Mouse (Mus musculus): ENCODE results near the gene Mthfd1. TPM values are rescaled to one million over a fixed set of nuclear protein-coding genes. Genes with fewer than 3 reads are reported as not detected.

Mthfd1 gene
- polyA plus RNA-seq, 1 experiment = 80.9 TPM

GRCm38 (mm10) chr12:76307964-76308363 is 52.9 kb downstream of the Mthfd1 start:
- Histone ChIP-seq H3K79me2 (ENCODE audit: control insufficient read depth, insufficient read depth) (no peaks in the 10 kb centered on the region), H3K79me3 (ENCODE audit: low read depth) (no peaks in the 10 kb centered on the region), H3K36me3 (ENCODE audit: control insufficient read depth, insufficient read depth) (peaks cover 86% of the 10 kb centered on the region), H3ac (ENCODE audit: control insufficient read depth, insufficient read length, low read depth) (no peak overlapping the region), H3K4me3 (ENCODE audit: insufficient read depth, poor library complexity, severe bottlenecking) (no peak overlapping the region), H3K27me3 (ENCODE audit: control insufficient read depth, insufficient read depth, insufficient read length) (no peaks in the 10 kb centered on the region)
- TF ChIP-seq MYOD1 (IDR thresholded peaks at IDR 0.05; ENCODE audit: control insufficient read depth, insufficient read length, low read depth) = no peak
- no peak for TF ChIP-seq USF1 (IDR thresholded peaks at IDR 0.05; ENCODE audit: low read depth)
- no peak for TF ChIP-seq MAX (IDR thresholded peaks at IDR 0.05)
- TF ChIP-seq CEBPB (IDR thresholded peaks at IDR 0.05; ENCODE audit: low read depth) = no peak
- TF ChIP-seq CTCF (IDR thresholded peaks at IDR 0.05; ENCODE audit: control insufficient read depth, insufficient read depth, insufficient read length) = no peak
- no peak for TF ChIP-seq MYOG (IDR thresholded peaks at IDR 0.05; ENCODE audit: control insufficient read depth, extremely low read depth, insufficient read length)
- no peak for TF ChIP-seq FOSL1 (IDR thresholded peaks at IDR 0.05; ENCODE audit: insufficient read depth, low read length, poor library complexity, severe bottlenecking)

GRCm38 (mm10) chr12:76308436-76308835 is 53.3 kb downstream of the Mthfd1 start:
- TF ChIP-seq CEBPB (IDR thresholded peaks at IDR 0.05; ENCODE audit: low read depth) (no peak), MYOG (IDR thresholded peaks at IDR 0.05; ENCODE audit: control insufficient read depth, extremely low read depth, insufficient read length) (no peak), MYOD1 (IDR thresholded peaks at IDR 0.05; ENCODE audit: control insufficient read depth, insufficient read length, low read depth) (no peak), FOSL1 (IDR thresholded peaks at IDR 0.05; ENCODE audit: insufficient read depth, low read length, poor library complexity, severe bottlenecking) (no peak), USF1 (IDR thresholded peaks at IDR 0.05; ENCODE audit: low read depth) (no peak), CTCF (IDR thresholded peaks at IDR 0.05; ENCODE audit: control insufficient read depth, insufficient read depth, insufficient read length) (no peak), MAX (IDR thresholded peaks at IDR 0.05) (no peak)
- no peaks in the 10 kb centered on the region for H3K27me3 ChIP-seq (ENCODE audit: control insufficient read depth, insufficient read depth, insufficient read length)
- no peak overlapping the region for H3K4me3 ChIP-seq (ENCODE audit: insufficient read depth, poor library complexity, severe bottlenecking)
- no peak overlapping the region for H3ac ChIP-seq (ENCODE audit: control insufficient read depth, insufficient read length, low read depth)
- no peaks in the 10 kb centered on the region for H3K79me2 ChIP-seq (ENCODE audit: control insufficient read depth, insufficient read depth)
- H3K36me3 ChIP-seq (ENCODE audit: control insufficient read depth, insufficient read depth) = peaks cover 87% of the 10 kb centered on the region
- H3K79me3 ChIP-seq (ENCODE audit: low read depth) = no peaks in the 10 kb centered on the region

- no peaks in the 10 kb centered on the region for H3K79me2 ChIP-seq (ENCODE audit: control insufficient read depth, insufficient read depth)
- H3K4me3 ChIP-seq (ENCODE audit: insufficient read depth, poor library complexity, severe bottlenecking) = no peak overlapping the region
- H3ac ChIP-seq (ENCODE audit: control insufficient read depth, insufficient read length, low read depth) = no peak overlapping the region
- no peaks in the 10 kb centered on the region for H3K79me3 ChIP-seq (ENCODE audit: low read depth)
- TF ChIP-seq FOSL1 (IDR thresholded peaks at IDR 0.05; ENCODE audit: insufficient read depth, low read length, poor library complexity, severe bottlenecking) (no peak), MYOD1 (IDR thresholded peaks at IDR 0.05; ENCODE audit: control insufficient read depth, insufficient read length, low read depth) (no peak), CTCF (IDR thresholded peaks at IDR 0.05; ENCODE audit: control insufficient read depth, insufficient read depth, insufficient read length) (no peak), CEBPB (IDR thresholded peaks at IDR 0.05; ENCODE audit: low read depth) (no peak)
- H3K27me3 ChIP-seq (ENCODE audit: control insufficient read depth, insufficient read depth, insufficient read length) = no peaks in the 10 kb centered on the region
- H3K36me3 ChIP-seq (ENCODE audit: control insufficient read depth, insufficient read depth) = peaks cover 87% of the 10 kb centered on the region
Observed at GRCm38 (mm10) chr12:76310007-76310406, 54.9 kb downstream of the Mthfd1 start.

GRCm38 (mm10) chr12:76310633-76311032 is 55.5 kb downstream of the Mthfd1 start:
- H3K36me3 ChIP-seq (ENCODE audit: control insufficient read depth, insufficient read depth) = peaks cover 86% of the 10 kb centered on the region
- no peaks in the 10 kb centered on the region for H3K79me3 ChIP-seq (ENCODE audit: low read depth)
- no peak overlapping the region for H3ac ChIP-seq (ENCODE audit: control insufficient read depth, insufficient read length, low read depth)
- H3K4me3 ChIP-seq (ENCODE audit: insufficient read depth, poor library complexity, severe bottlenecking) = no peak overlapping the region
- H3K79me2 ChIP-seq (ENCODE audit: control insufficient read depth, insufficient read depth) = no peaks in the 10 kb centered on the region
- TF ChIP-seq USF1 (IDR thresholded peaks at IDR 0.05; ENCODE audit: low read depth) = no peak
- no peak for TF ChIP-seq MAX (IDR thresholded peaks at IDR 0.05)
- TF ChIP-seq CTCF (IDR thresholded peaks at IDR 0.05; ENCODE audit: control insufficient read depth, insufficient read depth, insufficient read length) = no peak
- TF ChIP-seq MYOG (IDR thresholded peaks at IDR 0.05; ENCODE audit: control insufficient read depth, extremely low read depth, insufficient read length) = no peak
- no peak for TF ChIP-seq MYOD1 (IDR thresholded peaks at IDR 0.05; ENCODE audit: control insufficient read depth, insufficient read length, low read depth)
- TF ChIP-seq FOSL1 (IDR thresholded peaks at IDR 0.05; ENCODE audit: insufficient read depth, low read length, poor library complexity, severe bottlenecking) = no peak
- no peak for TF ChIP-seq CEBPB (IDR thresholded peaks at IDR 0.05; ENCODE audit: low read depth)
- no peaks in the 10 kb centered on the region for H3K27me3 ChIP-seq (ENCODE audit: control insufficient read depth, insufficient read depth, insufficient read length)

GRCm38 (mm10) chr12:76311227-76311626 is 56.1 kb downstream of the Mthfd1 start:
- Histone ChIP-seq H3K79me2 (ENCODE audit: control insufficient read depth, insufficient read depth) (no peaks in the 10 kb centered on the region), H3K27me3 (ENCODE audit: control insufficient read depth, insufficient read depth, insufficient read length) (no peaks in the 10 kb centered on the region), H3ac (ENCODE audit: control insufficient read depth, insufficient read length, low read depth) (no peak overlapping the region), H3K79me3 (ENCODE audit: low read depth) (no peaks in the 10 kb centered on the region), H3K4me3 (ENCODE audit: insufficient read depth, poor library complexity, severe bottlenecking) (no peak overlapping the region), H3K36me3 (ENCODE audit: control insufficient read depth, insufficient read depth) (peaks cover 86% of the 10 kb centered on the region)
- TF ChIP-seq FOSL1 (IDR thresholded peaks at IDR 0.05; ENCODE audit: insufficient read depth, low read length, poor library complexity, severe bottlenecking) = no peak
- TF ChIP-seq CEBPB (IDR thresholded peaks at IDR 0.05; ENCODE audit: low read depth) = no peak
- no peak for TF ChIP-seq MYOD1 (IDR thresholded peaks at IDR 0.05; ENCODE audit: control insufficient read depth, insufficient read length, low read depth)
- TF ChIP-seq CTCF (IDR thresholded peaks at IDR 0.05; ENCODE audit: control insufficient read depth, insufficient read depth, insufficient read length) = no peak
- no peak for TF ChIP-seq MAX (IDR thresholded peaks at IDR 0.05)
- TF ChIP-seq MYOG (IDR thresholded peaks at IDR 0.05; ENCODE audit: control insufficient read depth, extremely low read depth, insufficient read length) = no peak
- no peak for TF ChIP-seq USF1 (IDR thresholded peaks at IDR 0.05; ENCODE audit: low read depth)

GRCm38 (mm10) chr12:76311951-76312350 is 56.9 kb downstream of the Mthfd1 start:
- H3ac ChIP-seq (ENCODE audit: control insufficient read depth, insufficient read length, low read depth) = no peak overlapping the region
- no peaks in the 10 kb centered on the region for H3K79me3 ChIP-seq (ENCODE audit: low read depth)
- TF ChIP-seq MAX (IDR thresholded peaks at IDR 0.05) (no peak), USF1 (IDR thresholded peaks at IDR 0.05; ENCODE audit: low read depth) (no peak), MYOD1 (IDR thresholded peaks at IDR 0.05; ENCODE audit: control insufficient read depth, insufficient read length, low read depth) (no peak), MYOG (IDR thresholded peaks at IDR 0.05; ENCODE audit: control insufficient read depth, extremely low read depth, insufficient read length) (no peak), CTCF (IDR thresholded peaks at IDR 0.05; ENCODE audit: control insufficient read depth, insufficient read depth, insufficient read length) (no peak), CEBPB (IDR thresholded peaks at IDR 0.05; ENCODE audit: low read depth) (no peak), FOSL1 (IDR thresholded peaks at IDR 0.05; ENCODE audit: insufficient read depth, low read length, poor library complexity, severe bottlenecking) (no peak)
- no peaks in the 10 kb centered on the region for H3K79me2 ChIP-seq (ENCODE audit: control insufficient read depth, insufficient read depth)
- peaks cover 84% of the 10 kb centered on the region for H3K36me3 ChIP-seq (ENCODE audit: control insufficient read depth, insufficient read depth)
- H3K27me3 ChIP-seq (ENCODE audit: control insufficient read depth, insufficient read depth, insufficient read length) = no peaks in the 10 kb centered on the region
- H3K4me3 ChIP-seq (ENCODE audit: insufficient read depth, poor library complexity, severe bottlenecking) = no peak overlapping the region
